Mouse (Mus musculus): ENCODE results near the gene Taar5. TPM values are rescaled to one million over a fixed set of nuclear protein-coding genes. Genes with fewer than 3 reads are reported as not detected.
A peak's percentile ranks its signal among the peaks of the same experiment; 100 is the strongest.

The Taar5 gene
- polyA plus RNA-seq, 1 experiment: not detected

DNA sequence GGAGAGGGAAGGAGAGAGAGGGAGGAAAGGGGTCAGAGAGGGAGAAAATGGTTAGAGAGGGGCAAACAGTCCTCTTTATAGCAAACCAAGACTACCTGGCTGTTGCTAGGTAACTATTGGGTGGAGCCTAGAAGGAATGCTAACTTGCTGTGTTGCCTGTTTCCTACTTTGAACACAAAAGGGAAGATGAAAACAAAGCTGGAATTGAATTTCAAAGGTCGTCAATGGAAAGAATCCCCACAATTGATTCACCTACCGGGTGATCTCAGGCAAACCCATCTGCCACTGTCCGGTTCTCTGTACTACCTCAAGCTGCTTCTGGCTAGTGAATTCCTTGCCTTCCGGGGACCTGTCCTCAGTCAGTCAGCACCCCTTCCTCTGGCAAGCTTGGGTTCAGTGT, 7.5 kb downstream of the Taar5 start:
- no peak overlapping the region for H3K4me3 ChIP-seq (ENCODE audit: low read depth, low read length)
- H3K36me3 ChIP-seq (ENCODE audit: control insufficient read depth, insufficient read depth, low read length): no peaks in the 10 kb centered on the region
- no peak overlapping the region for H3K27ac ChIP-seq (ENCODE audit: insufficient read depth, low read depth, low read length)
- no peaks in the 10 kb centered on the region for H3K27me3 ChIP-seq (ENCODE audit: control insufficient read depth, insufficient read depth, low read length)
- H3K4me1 ChIP-seq (ENCODE audit: control insufficient read depth, insufficient read depth, insufficient read length, low read length): no peaks in the 10 kb centered on the region
- TF ChIP-seq POLR2A (IDR thresholded peaks at IDR 0.05; ENCODE audit: low read depth, low read length) (no peak), CTCF (IDR thresholded peaks at IDR 0.05; ENCODE audit: extremely low read depth, insufficient read length, insufficient replicate concordance, low read depth, low read length) (no peak)
- WGBS: 45% methylated on average over 4 of the region's 4 CpGs

DNA sequence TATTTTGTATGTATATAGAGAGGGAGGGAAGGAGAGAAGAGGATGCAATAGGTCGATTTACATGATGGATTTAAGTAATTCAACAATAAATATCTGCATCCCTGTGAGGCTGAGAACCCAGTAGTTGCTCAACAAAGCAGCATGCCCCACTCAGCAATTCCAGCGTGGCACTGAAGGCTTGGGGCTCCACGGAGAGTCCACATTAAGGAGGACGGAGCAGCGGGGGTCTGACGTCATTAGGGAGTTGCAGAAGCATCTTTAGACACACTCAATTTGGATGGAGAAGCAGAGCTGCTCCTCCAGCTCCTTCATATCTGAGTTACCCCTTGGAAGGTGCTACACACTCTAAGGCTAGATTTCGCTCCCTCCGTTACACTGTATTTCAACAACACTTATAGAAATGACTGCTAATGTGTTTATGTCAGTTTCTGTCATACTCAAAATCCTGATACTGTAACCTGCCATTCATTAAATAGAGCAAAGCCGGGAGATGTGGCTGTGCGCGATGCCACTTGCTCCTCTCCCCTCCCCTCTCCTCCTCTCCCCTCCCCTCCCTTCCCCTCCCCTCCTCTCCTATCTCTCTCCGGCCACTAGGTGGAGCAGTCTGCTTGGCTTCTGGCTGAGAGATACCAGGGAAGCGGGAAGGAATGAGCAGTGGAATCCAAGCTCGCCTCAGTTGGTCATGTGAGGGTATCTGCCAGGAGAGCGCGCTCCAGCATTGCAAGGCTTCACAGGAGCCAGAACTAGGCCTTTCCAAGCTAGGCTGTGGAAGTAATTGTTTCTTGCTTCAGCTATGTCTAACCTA, 8.6 kb downstream of the Taar5 start:
- Histone ChIP-seq H3K4me3 (ENCODE audit: low read depth, low read length) (no peak overlapping the region), H3K27ac (ENCODE audit: insufficient read depth, low read depth, low read length) (no peak overlapping the region), H3K4me1 (ENCODE audit: control insufficient read depth, insufficient read depth, insufficient read length, low read length) (no peaks in the 10 kb centered on the region), H3K27me3 (ENCODE audit: control insufficient read depth, insufficient read depth, low read length) (no peaks in the 10 kb centered on the region), H3K36me3 (ENCODE audit: control insufficient read depth, insufficient read depth, low read length) (no peaks in the 10 kb centered on the region)
- WGBS: 43% methylated on average over 16 of the region's 16 CpGs
- TF ChIP-seq POLR2A (IDR thresholded peaks at IDR 0.05; ENCODE audit: low read depth, low read length) (no peak), CTCF (IDR thresholded peaks at IDR 0.05; ENCODE audit: extremely low read depth, insufficient read length, insufficient replicate concordance, low read depth, low read length) (peak; percentile 85; the same call in 1 of the 2 replicates)

DNA sequence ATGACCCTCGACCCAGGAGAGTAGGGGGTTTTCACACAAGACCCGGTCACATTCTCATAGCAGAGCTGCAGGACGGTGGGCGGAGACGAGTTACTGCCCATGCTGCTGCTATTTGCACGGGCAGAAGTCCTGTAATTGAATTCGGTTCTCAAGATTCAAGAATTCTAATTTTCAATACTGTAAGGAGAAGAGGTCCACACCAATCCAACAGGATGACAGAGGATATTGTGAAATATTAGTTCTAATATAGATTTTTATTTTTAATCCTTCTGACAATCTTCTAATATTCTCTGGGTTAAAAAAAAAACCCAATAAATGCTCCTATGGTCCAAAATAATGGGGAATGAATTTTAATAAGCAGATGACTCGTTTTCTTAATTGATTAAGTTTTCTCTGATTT, 15.0 kb downstream of the Taar5 start, which contains the start of gene Taar6:
Gene Taar6 (minus strand): TSS at position 101 of the 400 bp plus-strand sequence.
- Histone ChIP-seq H3K27me3 (ENCODE audit: control insufficient read depth, insufficient read depth, low read length) (no peaks in the 10 kb centered on the region), H3K27ac (ENCODE audit: insufficient read depth, low read depth, low read length) (no peak within 1 kb of the TSS), H3K36me3 (ENCODE audit: control insufficient read depth, insufficient read depth, low read length) (no peaks in the 10 kb centered on the region), H3K4me1 (ENCODE audit: control insufficient read depth, insufficient read depth, insufficient read length, low read length) (no peaks in the 10 kb centered on the region), H3K4me3 (ENCODE audit: low read depth, low read length) (no peak within 1 kb of the TSS)
- 82% methylated on average over 8 of the region's 8 CpGs for WGBS
- TF ChIP-seq POLR2A (IDR thresholded peaks at IDR 0.05; ENCODE audit: low read depth, low read length) (no peak), CTCF (IDR thresholded peaks at IDR 0.05; ENCODE audit: extremely low read depth, insufficient read length, insufficient replicate concordance, low read depth, low read length) (no peak)

DNA sequence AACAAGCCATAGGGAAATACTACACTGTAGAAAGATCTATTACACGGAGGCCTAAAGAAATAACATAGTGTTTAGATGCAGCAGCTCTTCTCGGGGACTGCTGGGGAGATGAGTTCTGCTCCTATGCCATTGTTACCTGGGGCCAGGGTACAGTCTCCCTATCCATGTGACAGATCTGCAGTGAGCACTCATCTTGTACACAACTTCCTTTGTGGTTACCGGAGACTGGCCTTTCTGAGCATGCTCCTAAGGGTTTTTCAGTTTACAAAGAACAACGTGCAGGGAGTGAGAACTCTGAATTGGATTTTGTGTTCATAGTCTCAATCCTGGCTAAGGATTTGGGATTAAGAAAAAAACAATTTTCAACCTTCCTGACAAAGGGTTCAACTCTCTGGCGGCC, 15.9 kb downstream of the Taar5 start:
- WGBS: 58% methylated on average over 5 of the region's 5 CpGs
- Histone ChIP-seq H3K27me3 (ENCODE audit: control insufficient read depth, insufficient read depth, low read length) (no peaks in the 10 kb centered on the region), H3K4me1 (ENCODE audit: control insufficient read depth, insufficient read depth, insufficient read length, low read length) (no peaks in the 10 kb centered on the region), H3K27ac (ENCODE audit: insufficient read depth, low read depth, low read length) (no peak overlapping the region), H3K4me3 (ENCODE audit: low read depth, low read length) (no peak overlapping the region), H3K36me3 (ENCODE audit: control insufficient read depth, insufficient read depth, low read length) (no peaks in the 10 kb centered on the region)
- no peak for TF ChIP-seq POLR2A (IDR thresholded peaks at IDR 0.05; ENCODE audit: low read depth, low read length)
- no peak for TF ChIP-seq CTCF (IDR thresholded peaks at IDR 0.05; ENCODE audit: extremely low read depth, insufficient read length, insufficient replicate concordance, low read depth, low read length)

DNA sequence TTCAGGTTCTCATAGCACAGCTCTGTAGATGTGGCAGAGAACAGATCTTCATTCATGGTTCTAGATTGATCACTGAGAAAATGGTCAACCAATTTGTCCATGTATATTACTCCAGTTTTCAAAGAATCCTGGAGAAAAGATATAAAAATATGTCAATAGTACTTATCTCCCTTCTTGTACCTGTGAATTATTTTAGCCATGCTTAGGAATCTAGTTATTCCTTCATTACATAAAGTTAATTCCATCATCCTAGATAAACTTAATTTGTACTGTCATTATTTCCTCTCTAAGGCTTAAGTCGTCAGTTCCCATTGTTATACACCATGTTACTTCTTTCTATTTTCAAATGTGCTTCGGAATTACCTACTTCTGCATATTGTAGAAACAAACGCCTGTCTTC, 22.9 kb downstream of the Taar5 start, which contains the start of gene Taar7a:
Gene Taar7a (minus strand): TSS at position 101 of the 400 bp plus-strand sequence.
- Histone ChIP-seq H3K4me3 (ENCODE audit: low read depth, low read length) (no peak within 1 kb of the TSS), H3K4me1 (ENCODE audit: control insufficient read depth, insufficient read depth, insufficient read length, low read length) (no peaks in the 10 kb centered on the region), H3K27me3 (ENCODE audit: control insufficient read depth, insufficient read depth, low read length) (no peaks in the 10 kb centered on the region), H3K27ac (ENCODE audit: insufficient read depth, low read depth, low read length) (no peak within 1 kb of the TSS), H3K36me3 (ENCODE audit: control insufficient read depth, insufficient read depth, low read length) (no peaks in the 10 kb centered on the region)
- WGBS: 88% methylated on average over 3 of the region's 3 CpGs
- no peak for TF ChIP-seq CTCF (IDR thresholded peaks at IDR 0.05; ENCODE audit: extremely low read depth, insufficient read length, insufficient replicate concordance, low read depth, low read length)
- no peak for TF ChIP-seq POLR2A (IDR thresholded peaks at IDR 0.05; ENCODE audit: low read depth, low read length)

DNA sequence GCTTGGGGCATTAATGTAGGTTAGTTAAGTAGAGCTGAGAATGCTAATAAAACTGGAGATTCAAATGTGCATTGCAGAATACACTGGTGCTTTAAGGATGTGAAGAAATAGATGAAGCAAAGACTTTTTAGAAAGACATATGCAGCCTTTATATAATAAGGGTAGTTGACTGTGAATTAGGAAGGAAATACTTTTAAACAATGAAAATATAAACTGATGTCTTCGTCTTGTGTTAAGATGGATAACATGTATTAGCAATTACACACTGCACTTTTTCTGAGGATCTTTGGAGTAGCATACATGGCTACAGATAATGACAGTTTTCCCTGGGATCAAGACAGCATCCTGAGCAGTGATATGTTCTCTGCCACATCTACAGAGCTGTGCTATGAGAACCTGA, 29.1 kb downstream of the Taar5 start, which contains the start of gene Taar7b:
Gene Taar7b (plus strand): TSS at position 301 of the 400 bp plus-strand sequence.
- Histone ChIP-seq H3K27ac (ENCODE audit: insufficient read depth, low read depth, low read length) (no peak within 1 kb of the TSS), H3K36me3 (ENCODE audit: control insufficient read depth, insufficient read depth, low read length) (no peaks in the 10 kb centered on the region), H3K4me1 (ENCODE audit: control insufficient read depth, insufficient read depth, insufficient read length, low read length) (no peaks in the 10 kb centered on the region), H3K4me3 (ENCODE audit: low read depth, low read length) (no peak within 1 kb of the TSS), H3K27me3 (ENCODE audit: control insufficient read depth, insufficient read depth, low read length) (no peaks in the 10 kb centered on the region)
- TF ChIP-seq CTCF (IDR thresholded peaks at IDR 0.05; ENCODE audit: extremely low read depth, insufficient read length, insufficient replicate concordance, low read depth, low read length) (no peak), POLR2A (IDR thresholded peaks at IDR 0.05; ENCODE audit: low read depth, low read length) (no peak)
- 71% methylated on average over 1 of the region's 1 CpGs for WGBS

DNA sequence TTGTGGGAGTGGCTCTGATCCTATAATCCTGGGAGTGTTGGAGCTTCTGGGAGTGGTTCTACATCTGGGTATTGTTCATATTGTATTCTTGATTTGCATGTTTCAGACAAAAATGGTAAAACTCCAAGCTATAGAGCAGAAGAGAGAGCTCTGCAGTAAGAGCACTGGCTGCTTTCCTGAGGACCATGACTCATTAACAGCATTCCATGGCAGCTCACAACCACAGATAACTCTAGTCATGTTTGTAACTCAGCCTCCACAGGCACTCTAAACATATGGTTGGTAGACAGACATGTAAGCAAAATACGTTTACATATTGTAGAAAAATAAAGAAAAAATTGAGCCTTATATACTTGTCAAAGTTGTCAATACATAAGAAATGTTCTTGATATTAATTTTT, 35.9 kb downstream of the Taar5 start:
- 63% methylated on average over 1 of the region's 1 CpGs for WGBS
- no peak overlapping the region for H3K4me3 ChIP-seq (ENCODE audit: low read depth, low read length)

More for the DNA sequence above, 35.9 kb downstream of the Taar5 start:
- TF ChIP-seq CTCF (IDR thresholded peaks at IDR 0.05; ENCODE audit: extremely low read depth, insufficient read length, insufficient replicate concordance, low read depth, low read length) (no peak), POLR2A (IDR thresholded peaks at IDR 0.05; ENCODE audit: low read depth, low read length) (no peak)
- no peaks in the 10 kb centered on the region for H3K4me1 ChIP-seq (ENCODE audit: control insufficient read depth, insufficient read depth, insufficient read length, low read length)
- no peak overlapping the region for H3K27ac ChIP-seq (ENCODE audit: insufficient read depth, low read depth, low read length)
- no peaks in the 10 kb centered on the region for H3K36me3 ChIP-seq (ENCODE audit: control insufficient read depth, insufficient read depth, low read length)
- no peaks in the 10 kb centered on the region for H3K27me3 ChIP-seq (ENCODE audit: control insufficient read depth, insufficient read depth, low read length)

Data from small intestine, adult 2 months (tissue).